Mouse (Mus musculus): ENCODE results near the gene Gars. TPM values are rescaled to one million over a fixed set of nuclear protein-coding genes. Genes with fewer than 3 reads are reported as not detected.
A peak's percentile ranks its signal among the peaks of the same experiment; 100 is the strongest.

Gars gene
- total and polyA plus RNA-seq, 3 experiments, result 171 to 325 (median 225) TPM

- Histone ChIP-seq H3K9me3 (replicated peaks; ENCODE audit: insufficient read depth, low read length) (no peaks in the 10 kb centered on the region), H3K27ac (ENCODE audit: control insufficient read depth, low read depth, low read length) (peak within 1 kb of the TSS; percentile 53), H3K79me2 (ENCODE audit: control insufficient read depth, insufficient read depth, low read length, poor library complexity) (peaks cover 2% of the 10 kb centered on the region), H3K4me1 (ENCODE audit: control insufficient read depth in 1 of 2, insufficient read depth in 2 of 2, low read length in 2 of 2) (peaks cover 0 to 16% of the 10 kb centered on the region in 2 experiments; a peak in 3 of 4 replicates), H3K27me3 (ENCODE audit: control insufficient read depth in 1 of 2, insufficient read depth in 2 of 2, low read length in 2 of 2) (no peaks in the 10 kb centered on the region; a peak in 1 of 4 replicates), H3K4me3 (ENCODE audit: control insufficient read depth in 1 of 2, insufficient read depth in 1 of 2, low read depth in 2 of 2, low read length in 2 of 2) (peak within 1 kb of the TSS; percentile 62 to 81), H3K9ac (ENCODE audit: control insufficient read depth, low read depth, low read length, poor library complexity, severe bottlenecking) (peak within 1 kb of the TSS; percentile 68), H3K36me3 (ENCODE audit: control insufficient read depth in 1 of 2, insufficient read depth in 2 of 2, low read length in 2 of 2) (peaks cover 0 to 16% of the 10 kb centered on the region in 2 experiments; a peak in 2 of 4 replicates)
- peak; percentile 26 to 86; a peak in 3 of 4 replicates for TF ChIP-seq POLR2A (IDR thresholded peaks at IDR 0.05; ENCODE audit: control insufficient read depth in 1 of 2, insufficient read depth in 1 of 2, low read depth in 1 of 2, low read length in 2 of 2, poor library complexity in 1 of 2)
- TF ChIP-seq TBP (IDR thresholded peaks at IDR 0.05; ENCODE audit: low read depth, low read length), result peak; percentile 84
- TF ChIP-seq SIN3A (IDR thresholded peaks at IDR 0.05; ENCODE audit: low read length), result peak; percentile 72
- TF ChIP-seq EP300 (IDR thresholded peaks at IDR 0.05; ENCODE audit: low read depth in 1 of 2, low read length in 2 of 2), result peak in 1 of 2 experiments; percentile 20; a peak in 1 of 4 replicates
- TF ChIP-seq SMC3 (IDR thresholded peaks at IDR 0.05; ENCODE audit: low read depth, low read length), result peak; percentile 17; the same call in 1 of the 2 replicates
- peak; percentile 24; the same call in 1 of the 2 replicates for TF ChIP-seq NRF1 (IDR thresholded peaks at IDR 0.05; ENCODE audit: insufficient read depth, low read depth, low read length, poor library complexity, severe bottlenecking)
- peak; percentile 62; the same call in 1 of the 2 replicates for TF ChIP-seq ZMIZ1 (IDR thresholded peaks at IDR 0.05; ENCODE audit: low read depth, low read length)
- TF ChIP-seq TAL1 (IDR thresholded peaks at IDR 0.05; ENCODE audit: low read length), result no peak
- TF ChIP-seq CTCF (IDR thresholded peaks at IDR 0.05 in 2 of 3, conservative IDR thresholded peaks at IDR 0.05 in 1 of 3; ENCODE audit: control insufficient read depth in 1 of 3, insufficient read depth in 1 of 3, low read depth in 2 of 3, low read length in 3 of 3, poor library complexity in 1 of 3, severe bottlenecking in 1 of 3), result peak in 2 of 3 experiments; percentile 23 to 25; a peak in 3 of 6 replicates
- 0 out of 2 replicates have a peak, but pooled peaks have one; percentile 38 for TF ChIP-seq MAZ (IDR thresholded peaks at IDR 0.05; ENCODE audit: low read depth, low read length)
- no peak for TF ChIP-seq MYB (IDR thresholded peaks at IDR 0.05; ENCODE audit: low read depth, low read length)
- TF ChIP-seq MAX (IDR thresholded peaks at IDR 0.05; ENCODE audit: low read length), result peak; percentile 86
- TF ChIP-seq NELFE (IDR thresholded peaks at IDR 0.05; ENCODE audit: low read depth, low read length), result peak; percentile 85
- TF ChIP-seq POLR2AphosphoS2 (IDR thresholded peaks at IDR 0.05; ENCODE audit: low read length), result 0 out of 2 replicates have a peak, but pooled peaks have one; percentile 64
- peak; percentile 72 for TF ChIP-seq MYC (IDR thresholded peaks at IDR 0.05; ENCODE audit: low read depth, low read length)
- no peak for TF ChIP-seq UBTF (IDR thresholded peaks at IDR 0.05; ENCODE audit: borderline replicate concordance, insufficient read depth, low read depth, low read length)
- no peak for TF ChIP-seq ZC3H11A (IDR thresholded peaks at IDR 0.05; ENCODE audit: low read depth, low read length)
- TF ChIP-seq HCFC1 (IDR thresholded peaks at IDR 0.05; ENCODE audit: low read depth, low read length), result peak; percentile 36; the same call in 1 of the 2 replicates
- TF ChIP-seq MXI1 (IDR thresholded peaks at IDR 0.05; ENCODE audit: low read depth, low read length), result peak; percentile 92
- TF ChIP-seq RAD21 (IDR thresholded peaks at IDR 0.05; ENCODE audit: low read depth, low read length), result no peak
- TF ChIP-seq E2F4 (IDR thresholded peaks at IDR 0.05; ENCODE audit: borderline replicate concordance, low read depth, low read length), result 0 out of 2 replicates have a peak, but pooled peaks have one; percentile 49
- TF ChIP-seq TCF12 (IDR thresholded peaks at IDR 0.05; ENCODE audit: low read depth, low read length), result peak; percentile 36; the same call in 1 of the 2 replicates
- TF ChIP-seq ETS1 (IDR thresholded peaks at IDR 0.05; ENCODE audit: low read depth, low read length), result 0 out of 2 replicates have a peak, but pooled peaks have one; percentile 4
- DNase-seq (ENCODE audit: low read depth, low spot score), result peak; percentile 96
These were observed 45.0 kb upstream of the Gars start, which contains the start of gene Ggct for GRCm38 (mm10) chr6:54992734-54993260. Ggct (minus strand) TSS chr6:54992950.

Data from MEL (cell line).